ENCODE assay signal across 15 mouse cellular contexts in the genomic region with DNA sequence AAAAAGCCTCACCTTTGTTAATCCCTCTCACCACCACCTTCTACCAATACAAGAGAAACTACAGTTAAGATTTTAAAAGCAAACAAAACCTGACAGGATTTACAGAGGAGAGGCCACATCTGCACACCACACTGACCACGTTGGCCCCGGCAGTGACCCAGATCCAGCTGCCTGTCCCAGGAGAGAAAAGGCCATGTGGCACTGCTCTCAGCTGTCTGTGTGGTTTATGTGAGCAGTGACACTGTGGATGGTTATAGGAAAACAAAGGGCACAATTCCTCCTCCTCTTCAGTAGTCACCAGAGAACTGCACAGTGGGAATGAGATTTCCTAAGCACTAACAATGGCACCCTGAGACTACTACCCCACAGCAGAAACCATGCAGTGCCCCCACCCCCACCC. TPM values are rescaled to one million over a fixed set of nuclear protein-coding genes. Genes with fewer than 3 reads are reported as not detected.
DNase-seq lines count a peak whose midpoint lies in the region; ATAC-seq lines count a peak whose summit lies in the region.
"Had no signal": no experiment of that assay in that cellular context is flagged by ENCODE, and none has a peak within 500 bp of the region (broad histone marks: within the 10 kb centered on the region; RNA-seq: fewer than 3 reads in every experiment).

No protein-coding gene starts in this region.

- H3K36me3 ChIP-seq in forebrain, embryonic 12.5 days (replicated peaks), result no peaks in the 10 kb centered on the region
- no peaks in the 10 kb centered on the region for H3K36me3 ChIP-seq in forebrain, embryonic 11.5 days (ENCODE audit: control insufficient read depth, insufficient read depth, low read length)
- H3K36me3 ChIP-seq in kidney, embryonic 14.5 days (ENCODE audit: control insufficient read depth, insufficient read depth, low read length), result no peaks in the 10 kb centered on the region
- no peaks in the 10 kb centered on the region; the same call in 1 of the 2 replicates for H3K36me3 ChIP-seq in neural tube, embryonic 12.5 days
- H3K36me3 ChIP-seq in neural tube, embryonic 15.5 days, result peaks cover 19% of the 10 kb centered on the region; the same call in 1 of the 2 replicates
- H3K36me3 ChIP-seq: limb, embryonic 13.5 days had no signal

- H3K27me3 ChIP-seq in forebrain, embryonic 12.5 days, result no peaks in the 10 kb centered on the region
- no peaks in the 10 kb centered on the region for H3K27me3 ChIP-seq in forebrain, embryonic 11.5 days (ENCODE audit: control insufficient read depth, insufficient read depth, low read length)
- no peaks in the 10 kb centered on the region for H3K27me3 ChIP-seq in kidney, embryonic 14.5 days (ENCODE audit: control insufficient read depth, insufficient read depth, low read length)
- no peaks in the 10 kb centered on the region for H3K27me3 ChIP-seq in neural tube, embryonic 12.5 days (replicated peaks)
- H3K27me3 ChIP-seq in neural tube, embryonic 15.5 days (replicated peaks), result no peaks in the 10 kb centered on the region
- H3K27me3 ChIP-seq: limb, embryonic 13.5 days had no signal

- DNase-seq in forebrain, embryonic 11.5 days (ENCODE audit: low spot score), result no peak
- DNase-seq in kidney, postnatal 25 days, result no peak
- no peak for DNase-seq in urinary bladder, postnatal 36 days (ENCODE audit: low spot score in 2 of 2)
- DNase-seq in spleen, postnatal 4 days (ENCODE audit: low spot score in 2 of 2), result no peak
- DNase-seq: adrenal gland, postnatal 36 days; cerebellum, adult 11 months had no signal

- H3K9me3 ChIP-seq in forebrain, embryonic 12.5 days, result no peaks in the 10 kb centered on the region
- H3K9me3 ChIP-seq in forebrain, embryonic 11.5 days (ENCODE audit: control insufficient read depth, low read length), result no peaks in the 10 kb centered on the region
- H3K9me3 ChIP-seq in kidney, embryonic 14.5 days (ENCODE audit: control insufficient read depth, low read length), result no peaks in the 10 kb centered on the region
- no peaks in the 10 kb centered on the region for H3K9me3 ChIP-seq in neural tube, embryonic 12.5 days
- no peaks in the 10 kb centered on the region for H3K9me3 ChIP-seq in neural tube, embryonic 15.5 days (replicated peaks)
- H3K9me3 ChIP-seq: limb, embryonic 13.5 days had no signal

- H3K4me3 ChIP-seq in forebrain, embryonic 12.5 days (replicated peaks), result no peak overlapping the region
- H3K4me3 ChIP-seq in forebrain, embryonic 11.5 days (ENCODE audit: low read depth, low read length), result no peak overlapping the region
- no peak overlapping the region for H3K4me3 ChIP-seq in kidney, embryonic 14.5 days (ENCODE audit: low read length)
- H3K4me3 ChIP-seq in neural tube, embryonic 12.5 days, result no peak overlapping the region
- no peak overlapping the region for H3K4me3 ChIP-seq in neural tube, embryonic 15.5 days (replicated peaks)
- H3K4me3 ChIP-seq: limb, embryonic 13.5 days had no signal

- H3K4me2 ChIP-seq in forebrain, embryonic 12.5 days, result no peak overlapping the region
- H3K4me2 ChIP-seq in forebrain, embryonic 11.5 days (ENCODE audit: low read depth, low read length, severe bottlenecking), result no peak overlapping the region
- H3K4me2 ChIP-seq in kidney, embryonic 14.5 days (replicated peaks; ENCODE audit: low read depth, low read length), result no peak overlapping the region
- no peak overlapping the region for H3K4me2 ChIP-seq in neural tube, embryonic 12.5 days (replicated peaks)
- H3K4me2 ChIP-seq in neural tube, embryonic 15.5 days, result no peak overlapping the region
- H3K4me2 ChIP-seq: limb, embryonic 13.5 days had no signal

- ATAC-seq in forebrain, embryonic 12.5 days (ENCODE audit: low FRiP score), result 0 out of 2 replicates have a peak, but pooled peaks have one; percentile 14
- ATAC-seq in forebrain, embryonic 11.5 days (replicated peaks; ENCODE audit: low FRiP score), result no peak
- peak; percentile 70 for ATAC-seq in kidney, embryonic 14.5 days (ENCODE audit: low FRiP score, low TSS enrichment)
- 0 out of 2 replicates have a peak, but pooled peaks have one; percentile 41 for ATAC-seq in neural tube, embryonic 12.5 days (ENCODE audit: low FRiP score, low read depth)
- ATAC-seq in neural tube, embryonic 15.5 days (ENCODE audit: low FRiP score), result no peak
- ATAC-seq: lung, postnatal 0 days had no signal

- WGBS in forebrain, embryonic 12.5 days, result 39% methylated on average over 2 of the region's 2 CpGs
- WGBS in forebrain, embryonic 11.5 days, result 51% methylated on average over 2 of the region's 2 CpGs
- 0% methylated on average over 2 of the region's 2 CpGs for WGBS in kidney, embryonic 14.5 days
- WGBS in neural tube, embryonic 12.5 days, result 38% methylated on average over 2 of the region's 2 CpGs
- 27% methylated on average over 2 of the region's 2 CpGs for WGBS in neural tube, embryonic 15.5 days

- H3K9ac ChIP-seq in forebrain, embryonic 12.5 days, result no peak overlapping the region
- H3K9ac ChIP-seq in forebrain, embryonic 11.5 days (ENCODE audit: low read length), result no peak overlapping the region
- no peak overlapping the region for H3K9ac ChIP-seq in kidney, embryonic 14.5 days (ENCODE audit: low read depth, low read length)
- no peak overlapping the region for H3K9ac ChIP-seq in neural tube, embryonic 12.5 days
- H3K9ac ChIP-seq in neural tube, embryonic 15.5 days (replicated peaks), result no peak overlapping the region
- H3K9ac ChIP-seq: limb, embryonic 13.5 days had no signal

- peak overlapping the region; percentile 21; the same call in 1 of the 2 replicates for H3K27ac ChIP-seq in forebrain, embryonic 12.5 days
- H3K27ac ChIP-seq in forebrain, embryonic 11.5 days (ENCODE audit: low read depth, low read length), result no peak overlapping the region
- peak overlapping the region; percentile 59; the same call in 1 of the 2 replicates for H3K27ac ChIP-seq in kidney, embryonic 14.5 days (ENCODE audit: low read depth, low read length)
- H3K27ac ChIP-seq in neural tube, embryonic 12.5 days, result 0 out of 2 replicates have a peak overlapping the region, but pooled peaks have one; percentile 0
- H3K27ac ChIP-seq in neural tube, embryonic 15.5 days (replicated peaks), result no peak overlapping the region
- H3K27ac ChIP-seq: limb, embryonic 13.5 days had no signal

- peaks cover 21% of the 10 kb centered on the region for H3K4me1 ChIP-seq in forebrain, embryonic 12.5 days
- H3K4me1 ChIP-seq in forebrain, embryonic 11.5 days (replicated peaks; ENCODE audit: control insufficient read depth, insufficient read depth, low read length), result 0 out of 2 replicates have a peak, but pooled peaks cover 3% of the 10 kb centered on the region
- peaks cover 19% of the 10 kb centered on the region for H3K4me1 ChIP-seq in kidney, embryonic 14.5 days (ENCODE audit: control insufficient read depth, insufficient read depth, low read length)
- H3K4me1 ChIP-seq in neural tube, embryonic 12.5 days, result peaks cover 18% of the 10 kb centered on the region
- peaks cover 8% of the 10 kb centered on the region for H3K4me1 ChIP-seq in neural tube, embryonic 15.5 days

RNA-seq across cellular contexts. Expression of gene 4930404H24Rik, which starts 23.3 kb away (rescaled TPM):
- polyA plus RNA-seq in forebrain, embryonic 12.5 days (2016; fragmentation: Nextera tagmentation; extraction: Ambion mirVana), result not detected in 2 replicates
- polyA plus RNA-seq in forebrain, embryonic 11.5 days (2014; fragmentation: Nextera tagmentation; extraction: Ambion mirVana), result not detected in 2 replicates
- polyA plus RNA-seq in kidney, embryonic 14.5 days (2014; fragmentation: Nextera tagmentation; extraction: Ambion mirVana), result not detected in 2 replicates
- not detected in 2 replicates for polyA plus RNA-seq in neural tube, embryonic 12.5 days (2016; fragmentation: Nextera tagmentation; extraction: Ambion mirVana)
- not detected in 2 replicates for polyA plus RNA-seq in neural tube, embryonic 15.5 days (2015; fragmentation: Nextera tagmentation; extraction: Ambion mirVana)
- polyA plus RNA-seq: frontal cortex, adult 2 months; intestine, embryonic 16.5 days; limb, embryonic 13.5 days; lung, postnatal 0 days; small intestine, adult 2 months had no signal

Comparison
In these comparisons a context has a peak if more than half of its experiments do, and no peak if none do; other contexts are left out.
1. ATAC-seq: peak in forebrain, embryonic 12.5 days (single experiment), kidney, embryonic 14.5 days (single experiment) and neural tube, embryonic 12.5 days (single experiment); none in forebrain, embryonic 11.5 days (single experiment) and neural tube, embryonic 15.5 days (single experiment).
2. H3K27ac ChIP-seq: peak in forebrain, embryonic 12.5 days (single experiment), kidney, embryonic 14.5 days (single experiment) and neural tube, embryonic 12.5 days (single experiment); none in forebrain, embryonic 11.5 days (single experiment) and neural tube, embryonic 15.5 days (single experiment).